Mouse (Mus musculus) urinary bladder, adult 2 months (tissue): ENCODE results near the gene Pik3c2b. TPM values are rescaled to one million over a fixed set of nuclear protein-coding genes. Genes with fewer than 3 reads are reported as not detected.
A peak's percentile ranks its signal among the peaks of the same experiment; 100 is the strongest.

Experiments used
- DNase-seq: peaks from one replicate; pipeline ENCODE4 v3.0.0; 2022; ENCODE audit warnings: low spot score
- polyA plus RNA-seq: library from polyadenylated mRNA; depleted of rRNA; stranded (reverse); fragments of >200 nt; gene quantifications from 2 replicates; pipeline ENCODE4 v1.2.3, GENCODE M21; 2012

Gene Pik3c2b
- polyA plus RNA-seq, 1 experiment: 11.6 TPM

DNA sequence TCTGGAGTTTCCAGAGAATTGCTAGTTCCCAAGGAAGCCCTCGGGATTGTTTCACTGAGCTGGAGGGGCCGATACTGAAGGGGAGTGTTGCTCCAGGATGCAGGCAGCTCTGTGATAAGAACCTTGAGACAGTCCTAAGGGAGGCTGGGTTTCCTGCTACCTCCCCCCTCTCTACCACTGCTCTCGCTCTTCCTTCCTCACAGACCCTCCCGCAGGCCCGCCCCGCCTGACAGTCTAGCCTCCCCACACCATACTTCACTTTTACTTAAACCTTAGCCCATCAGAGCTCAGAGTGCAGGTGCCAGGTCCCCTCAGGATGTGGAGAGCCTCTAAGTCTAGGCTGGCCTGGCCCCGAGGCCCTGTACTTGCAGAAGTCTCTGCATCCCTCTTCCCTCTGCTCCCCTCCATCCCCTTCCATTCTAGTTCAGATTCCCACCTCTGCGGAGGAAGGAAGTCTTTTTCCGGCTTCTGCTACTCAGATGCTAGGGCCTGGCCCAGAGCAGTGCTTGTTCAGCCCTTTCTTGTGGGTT is 27.9 kb downstream of the Pik3c2b start:
- no peak for DNase-seq

- DNase-seq: no peak
These were observed 29.1 kb downstream of the Pik3c2b start for GRCm38 (mm10) chr1:133074541-133074940.

GRCm38 (mm10) chr1:133075651-133076400 is 30.4 kb downstream of the Pik3c2b start:
- no peak for DNase-seq

- DNase-seq: no peak
These were observed 31.4 kb downstream of the Pik3c2b start for GRCm38 (mm10) chr1:133076681-133077514.

GRCm38 (mm10) chr1:133077606-133078337 is 32.3 kb downstream of the Pik3c2b start:
- no peak for DNase-seq

- no peak for DNase-seq
These were observed 32.9 kb downstream of the Pik3c2b start for GRCm38 (mm10) chr1:133078338-133078727.

GRCm38 (mm10) chr1:133079509-133079908 is 34.0 kb downstream of the Pik3c2b start:
- no peak for DNase-seq

DNA sequence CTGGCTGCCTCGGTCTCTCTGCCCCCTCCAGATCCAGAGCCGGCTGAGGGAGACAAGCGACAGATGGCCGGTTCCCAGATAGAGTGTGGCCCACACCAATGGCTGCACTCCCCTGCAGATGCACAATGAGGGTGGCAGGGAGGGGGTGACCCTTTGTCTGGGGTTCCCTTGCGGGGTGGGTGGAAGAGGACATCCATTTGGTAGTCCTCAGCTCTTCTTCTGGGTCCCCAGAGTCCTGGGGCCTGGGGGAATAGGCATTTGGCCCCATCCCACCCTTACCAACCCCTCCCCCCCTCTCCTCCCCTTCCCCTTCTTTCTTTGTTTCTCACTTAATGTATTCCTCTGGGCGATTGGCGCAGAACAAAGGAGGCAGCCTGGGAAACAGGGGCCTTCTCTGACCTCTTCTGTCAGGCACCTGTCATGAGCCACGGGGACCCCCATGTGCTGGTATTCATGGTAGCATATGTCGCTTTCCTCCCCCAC is 34.7 kb downstream of the Pik3c2b start:
- no peak for DNase-seq

- no peak for DNase-seq
These were observed 35.2 kb downstream of the Pik3c2b start for GRCm38 (mm10) chr1:133080717-133081116.

DNA sequence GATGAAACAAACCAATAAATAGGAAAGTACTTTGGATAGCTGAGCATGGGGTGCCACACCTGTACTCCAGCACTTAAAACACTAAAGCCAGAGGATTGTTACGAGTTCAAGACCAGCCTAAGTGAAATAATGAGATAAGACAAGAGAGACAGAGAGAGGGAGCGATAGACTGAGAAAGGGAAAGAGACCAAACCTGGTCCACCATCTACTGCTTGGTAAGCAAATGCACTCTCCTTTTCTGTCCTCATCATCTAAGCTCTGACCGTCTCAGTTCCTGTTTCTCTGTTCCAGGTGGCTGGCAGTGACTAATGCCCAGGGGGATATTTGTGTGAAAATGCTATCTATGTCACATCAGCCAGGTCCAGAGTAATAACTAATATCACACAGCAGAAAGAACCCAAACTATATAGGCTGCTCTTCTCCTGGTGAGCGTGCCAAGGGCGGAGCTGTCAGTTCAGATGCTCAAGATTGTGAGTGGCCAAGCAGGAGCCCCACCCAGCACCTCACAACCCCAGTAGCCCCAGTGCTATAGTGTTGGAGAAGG is 37.6 kb downstream of the Pik3c2b start:
- no peak for DNase-seq

GRCm38 (mm10) chr1:133083942-133084625 is 38.6 kb downstream of the Pik3c2b start:
- no peak for DNase-seq

- DNase-seq: no peak
These were observed 39.4 kb downstream of the Pik3c2b start for GRCm38 (mm10) chr1:133084708-133085416.

DNA sequence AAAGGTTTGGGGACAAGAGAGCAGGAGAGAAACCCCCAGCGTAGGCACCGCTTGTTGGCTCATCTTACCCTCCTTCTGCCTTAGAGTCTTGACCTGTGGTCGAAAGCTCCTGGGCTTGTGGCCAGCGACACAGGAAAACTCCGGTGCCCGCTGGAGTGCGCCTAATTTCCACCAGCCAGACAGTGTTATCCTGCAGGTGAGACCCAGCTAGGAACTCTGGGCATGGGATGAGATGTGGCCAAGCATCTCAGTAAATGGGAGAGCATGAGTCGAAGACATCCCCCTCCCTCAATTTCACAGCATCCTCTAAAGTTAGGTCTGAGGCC is 39.9 kb downstream of the Pik3c2b start:
- DNase-seq: no peak

- no peak for DNase-seq
These were observed 41.3 kb downstream of the Pik3c2b start for GRCm38 (mm10) chr1:133086804-133087203.

DNA sequence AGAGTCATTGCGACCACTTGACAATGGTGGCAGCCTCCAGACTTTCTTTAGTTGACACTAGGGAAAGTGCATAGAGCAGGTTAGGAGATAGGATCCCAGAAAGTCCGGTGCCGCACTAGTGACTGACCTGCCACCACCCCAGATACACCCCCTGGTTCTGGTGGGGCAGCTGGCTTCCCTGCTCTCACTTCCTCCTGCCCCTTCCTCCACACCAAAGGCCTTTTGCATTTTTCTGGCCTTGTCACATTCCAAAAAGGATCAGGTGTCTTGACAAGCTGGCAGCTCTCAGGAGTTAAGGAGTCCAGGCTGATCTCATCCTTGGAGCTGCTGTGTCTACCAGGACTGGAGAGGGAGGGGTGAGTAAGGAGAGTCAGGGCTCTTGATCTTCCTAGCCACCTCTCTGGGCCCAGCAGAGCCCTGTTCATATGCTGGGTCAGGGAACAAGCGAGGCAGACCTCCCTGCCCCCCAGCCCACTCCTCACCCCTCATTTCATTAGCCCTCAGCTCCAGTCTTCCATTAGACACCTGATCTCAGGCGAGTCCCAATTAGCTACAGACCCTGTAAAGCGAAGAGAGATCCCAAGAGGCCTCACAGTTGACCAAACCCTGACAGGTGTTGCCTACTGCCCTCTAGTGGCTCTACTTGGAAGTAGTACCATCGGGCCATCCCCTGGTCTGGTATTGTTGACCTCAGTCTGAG is 41.9 kb downstream of the Pik3c2b start:
- no peak for DNase-seq

DNA sequence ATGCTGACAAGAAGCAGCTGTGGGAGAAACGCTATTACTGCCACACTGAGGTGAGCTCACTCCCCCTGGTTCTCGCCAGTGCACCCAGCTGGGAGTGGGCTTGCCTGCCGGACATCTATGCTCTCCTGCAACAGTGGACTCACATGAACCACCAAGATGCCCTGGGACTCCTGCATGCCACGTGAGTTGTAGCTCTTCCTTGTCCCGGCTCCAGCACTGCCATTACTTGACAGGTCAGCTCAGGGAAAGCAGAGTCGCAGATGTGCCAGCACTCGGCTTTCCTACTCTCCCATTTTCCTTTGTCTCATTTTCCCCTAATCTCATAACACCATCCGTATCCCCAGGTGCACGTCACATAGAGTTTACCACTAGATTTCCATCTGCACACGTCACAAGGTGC is 42.7 kb downstream of the Pik3c2b start:
- no peak for DNase-seq

GRCm38 (mm10) chr1:133089415-133089814 is 43.9 kb downstream of the Pik3c2b start:
- no peak for DNase-seq

DNA sequence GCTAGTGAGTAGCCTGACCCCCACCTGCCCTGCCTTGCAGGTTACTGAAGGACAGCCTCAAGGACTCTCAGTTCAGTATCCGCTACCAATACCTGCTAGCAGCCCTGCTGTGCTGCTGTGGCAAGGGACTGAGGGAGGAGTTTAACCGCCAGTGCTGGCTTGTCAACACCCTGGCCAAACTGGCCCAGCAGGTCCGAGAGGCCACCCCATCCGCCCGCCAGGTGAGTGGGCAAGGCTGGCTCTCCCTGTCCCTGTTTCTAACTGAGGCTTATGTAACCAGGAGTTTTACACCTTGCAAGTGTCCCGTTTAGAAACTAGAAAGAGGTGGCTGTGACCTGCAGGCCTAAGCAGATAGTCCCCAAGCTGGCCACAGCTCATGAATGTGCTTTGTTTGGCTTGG is 45.2 kb downstream of the Pik3c2b start:
- DNase-seq: peak; percentile 57

- no peak for DNase-seq
These were observed 46.0 kb downstream of the Pik3c2b start for GRCm38 (mm10) chr1:133091483-133091882.

GRCm38 (mm10) chr1:133093719-133094118 is 48.3 kb downstream of the Pik3c2b start:
- DNase-seq: no peak
